Mouse (Mus musculus) MEL (cell line): Measurements from ENCODE around the gene Sptbn4. TPM values are rescaled to one million over a fixed set of nuclear protein-coding genes. Genes with fewer than 3 reads are reported as not detected.

Experiments
- DNase-seq: peaks from one replicate; pipeline ENCODE4 v3.0.0; 2011; ENCODE audit warnings: low read depth, low spot score
- H3K27ac ChIP-seq: 2 replicates; pipeline ENCODE4 v1.5.1; 2012; ENCODE audit warnings: low read depth, mild to moderate bottlenecking, control low read depth, low read length, moderate library complexity; ENCODE audit not compliant: control insufficient read depth
- H3K27me3 ChIP-seq, 2 experiments: fragments of 150-350 bp in 1 of 2; sonication (generic) in 1 of 2; 2 replicates each; pipeline ENCODE4 v1.6.1; 2012; ENCODE audit warnings: low read length in 2 of 2, mild to moderate bottlenecking in 2 of 2, improper control_type of control experiment in 1 of 2, moderate library complexity in 1 of 2; ENCODE audit not compliant: insufficient read depth in 2 of 2, control insufficient read depth in 1 of 2
- H3K36me3 ChIP-seq, 2 experiments: 2 replicates each; pipeline ENCODE4 v1.6.1; 2012 to 2014; ENCODE audit warnings: low read length in 2 of 2, improper control_type of control experiment in 1 of 2, inconsistent platforms in 1 of 2, mild to moderate bottlenecking in 1 of 2; ENCODE audit not compliant: insufficient read depth in 2 of 2, control insufficient read depth in 1 of 2
- H3K4me1 ChIP-seq, 2 experiments: fragments of 150-350 bp in 1 of 2; sonication (generic) in 1 of 2; 2 replicates each; pipeline ENCODE4 v1.6.1; 2012; ENCODE audit warnings: low read length in 2 of 2, improper control_type of control experiment in 1 of 2, mild to moderate bottlenecking in 1 of 2; ENCODE audit not compliant: insufficient read depth in 2 of 2, control insufficient read depth in 1 of 2
- H3K4me3 ChIP-seq, 2 experiments: fragments of 150-350 bp in 1 of 2; sonication (generic) in 1 of 2; 2 replicates each; pipeline ENCODE4 v1.5.1; 2012; ENCODE audit warnings: low read depth in 2 of 2, low read length in 2 of 2, mild to moderate bottlenecking in 2 of 2, moderate library complexity in 2 of 2, control low read depth in 1 of 2, improper control_type of control experiment in 1 of 2; ENCODE audit not compliant: control insufficient read depth in 1 of 2, insufficient read depth in 1 of 2
- H3K79me2 ChIP-seq: 2 replicates; pipeline ENCODE4 v1.6.1; 2012; ENCODE audit warnings: mild to moderate bottlenecking, low read length, moderate library complexity; ENCODE audit not compliant: control insufficient read depth, poor library complexity, insufficient read depth
- H3K9ac ChIP-seq: 2 replicates; pipeline ENCODE4 v1.6.1; 2012; ENCODE audit warnings: low read depth, mild to moderate bottlenecking, control low read depth, low read length, moderate library complexity; ENCODE audit not compliant: control insufficient read depth, poor library complexity, severe bottlenecking
- H3K9me3 ChIP-seq: fragments of 150-350 bp; sonication (generic); replicated peaks from 2 replicates; pipeline ENCODE4 v1.6.1; 2012; ENCODE audit warnings: mild to moderate bottlenecking, low read length, improper control_type of control experiment, moderate library complexity; ENCODE audit not compliant: insufficient read depth
- BHLHE40 ChIP-seq: IDR thresholded peaks from 2 replicates; pipeline ENCODE4 v1.6.1; 2012; ENCODE audit warnings: low read depth, mild to moderate bottlenecking, inconsistent platforms, low read length, improper control_type of control experiment, borderline replicate concordance
- CHD1 ChIP-seq: IDR thresholded peaks from 2 replicates; pipeline ENCODE4 v1.6.1; 2012; ENCODE audit warnings: low read depth, mild to moderate bottlenecking, inconsistent platforms, low read length, improper control_type of control experiment
- CTCF ChIP-seq, 3 experiments: IDR thresholded peaks in 2 of 3; conservative IDR thresholded peaks in 1 of 3; 2 replicates each; pipeline ENCODE4 v1.5.1; 2011 to 2012; ENCODE audit warnings: low read length in 3 of 3, low read depth in 2 of 3, mild to moderate bottlenecking in 2 of 3, improper control_type of control experiment in 1 of 3, inconsistent platforms in 1 of 3, mixed read lengths in 1 of 3, moderate library complexity in 1 of 3; ENCODE audit not compliant: control insufficient read depth in 1 of 3, insufficient read depth in 1 of 3, poor library complexity in 1 of 3, severe bottlenecking in 1 of 3
- E2F4 ChIP-seq: IDR thresholded peaks from 2 replicates; pipeline ENCODE4 v1.6.1; 2011; ENCODE audit warnings: low read depth, low read length, improper control_type of control experiment, borderline replicate concordance
- ETS1 ChIP-seq: IDR thresholded peaks from 2 replicates; pipeline ENCODE4 v1.6.1; 2012; ENCODE audit warnings: low read depth, mild to moderate bottlenecking, inconsistent platforms, low read length, improper control_type of control experiment, moderate library complexity
- HCFC1 ChIP-seq: IDR thresholded peaks from 2 replicates; pipeline ENCODE4 v1.6.1; 2012; ENCODE audit warnings: low read depth, mild to moderate bottlenecking, inconsistent platforms, low read length, improper control_type of control experiment, moderate library complexity
- JUND ChIP-seq: IDR thresholded peaks from 2 replicates; pipeline ENCODE4 v1.6.1; 2011; ENCODE audit warnings: low read depth, mild to moderate bottlenecking, improper control_type of control experiment, low read length
- KAT2A ChIP-seq: conservative IDR thresholded peaks from 2 replicates; pipeline ENCODE4 v1.6.1; 2012; ENCODE audit warnings: low read depth, low read length, improper control_type of control experiment, inconsistent platforms
- MAZ ChIP-seq: IDR thresholded peaks from 2 replicates; pipeline ENCODE4 v1.6.1; 2012; ENCODE audit warnings: low read depth, mild to moderate bottlenecking, inconsistent platforms, low read length, improper control_type of control experiment
- MEF2A ChIP-seq: IDR thresholded peaks from 2 replicates; pipeline ENCODE4 v1.6.1; 2014; ENCODE audit warnings: low read depth, mild to moderate bottlenecking, inconsistent platforms, low read length, improper control_type of control experiment; ENCODE audit not compliant: poor library complexity, insufficient replicate concordance, severe bottlenecking; ENCODE audit errors: extremely low read depth
- MXI1 ChIP-seq: IDR thresholded peaks from 2 replicates; pipeline ENCODE4 v1.6.1; 2011; ENCODE audit warnings: mild to moderate bottlenecking, low read depth, low read length, improper control_type of control experiment
- MYC ChIP-seq: IDR thresholded peaks from 2 replicates; pipeline ENCODE4 v1.6.1; 2011; ENCODE audit warnings: low read depth, mild to moderate bottlenecking, low read length, improper control_type of control experiment, moderate library complexity
- RAD21 ChIP-seq: IDR thresholded peaks from 2 replicates; pipeline ENCODE4 v1.6.1; 2011; ENCODE audit warnings: mild to moderate bottlenecking, low read depth, low read length, improper control_type of control experiment
- SMC3 ChIP-seq: IDR thresholded peaks from 2 replicates; pipeline ENCODE4 v1.6.1; 2011; ENCODE audit warnings: low read depth, low read length, improper control_type of control experiment
- TBP ChIP-seq: IDR thresholded peaks from 2 replicates; pipeline ENCODE4 v1.8.0; 2011; ENCODE audit warnings: low read depth, low read length, improper control_type of control experiment
- UBTF ChIP-seq: IDR thresholded peaks from 2 replicates; pipeline ENCODE4 v1.6.1; 2012; ENCODE audit warnings: low read depth, mild to moderate bottlenecking, inconsistent platforms, low read length, improper control_type of control experiment, moderate library complexity, borderline replicate concordance; ENCODE audit not compliant: insufficient read depth
- ZC3H11A ChIP-seq: IDR thresholded peaks from 2 replicates; pipeline ENCODE4 v1.6.1; 2012; ENCODE audit warnings: low read depth, mild to moderate bottlenecking, inconsistent platforms, low read length, improper control_type of control experiment
- ZNF384 ChIP-seq: IDR thresholded peaks from 2 replicates; pipeline ENCODE4 v1.6.1; 2012; ENCODE audit warnings: low read depth, mild to moderate bottlenecking, inconsistent platforms, low read length, improper control_type of control experiment
- polyA plus RNA-seq, 2 experiments: library from polyadenylated mRNA; stranded (reverse) in 1 of 2; unstranded in 1 of 2; fragments of >175 nt in 1 of 2; fragments of >200 nt in 1 of 2; gene quantifications; 2 replicates each; pipeline versions ENCODE4 v1.2.1 to v1.2.4; 2012; ENCODE audit warnings: low replicate concordance in 2 of 2, low read depth in 1 of 2; ENCODE audit not compliant: insufficient read length in 2 of 2, insufficient read depth in 1 of 2, missing spikeins in 1 of 2
- total RNA-seq: library from RNA; depleted of rRNA; stranded (reverse); fragments of 300-350 nt; gene quantifications from 2 replicates; pipeline ENCODE4 v1.2.3, GENCODE M21; 2012

The Sptbn4 gene
- total and polyA plus RNA-seq, 3 experiments, result 0.19 to 0.68 TPM; not detected in 1

- TF ChIP-seq SMC3, result peak; percentile 57
- no peak for TF ChIP-seq ZC3H11A
- no peak for TF ChIP-seq UBTF
- TF ChIP-seq MAZ, result peak; percentile 85
- peak; percentile 98 for TF ChIP-seq BHLHE40
- TF ChIP-seq HCFC1, result peak; percentile 53; the same call in 1 of the 2 replicates
- TF ChIP-seq RAD21, result peak; percentile 46
- TF ChIP-seq MXI1, result peak; percentile 99
- TF ChIP-seq MEF2A, result peak; percentile 61; the same call in 1 of the 2 replicates
- 0 out of 2 replicates have a peak, but pooled peaks have one; percentile 29 for TF ChIP-seq E2F4
- TF ChIP-seq ETS1, result peak; percentile 73
- no peak for TF ChIP-seq KAT2A
- peak; percentile 99 for TF ChIP-seq MYC
- TF ChIP-seq JUND, result no peak
Observed at GRCm38 (mm10) chr7:27332353-27333199, 114.9 kb downstream of the Sptbn4 start (continued).

GRCm38 (mm10) chr7:27331854-27332253 lies 115.6 kb downstream of the Sptbn4 start:
- DNase-seq, result peak; percentile 74
- Histone ChIP-seq H3K9ac (peak overlapping the region; percentile 61), H3K79me2 (peaks cover 7% of the 10 kb centered on the region; the same call in 1 of the 2 replicates), H3K27me3 (no peaks in the 10 kb centered on the region; a peak in 1 of 4 replicates), H3K4me1 (peaks cover 0 to 16% of the 10 kb centered on the region in 2 experiments; a peak in 2 of 4 replicates), H3K36me3 (peaks cover 0 to 2% of the 10 kb centered on the region in 2 experiments; a peak in 2 of 4 replicates), H3K9me3 (no peaks in the 10 kb centered on the region)
- TF ChIP-seq ETS1, result no peak
- TF ChIP-seq CHD1, result no peak
- 0 out of 2 replicates have a peak, but pooled peaks have one; percentile 4 for TF ChIP-seq TBP
- peak; percentile 80 for TF ChIP-seq ZNF384
- no peak for TF ChIP-seq RAD21
- TF ChIP-seq CTCF (IDR thresholded peaks at IDR 0.05 in 2 of 3, conservative IDR thresholded peaks at IDR 0.05 in 1 of 3; ENCODE audit: control insufficient read depth in 1 of 3, insufficient read depth in 1 of 3, low read depth in 2 of 3, low read length in 3 of 3, poor library complexity in 1 of 3, severe bottlenecking in 1 of 3), result peak in 1 of 3 experiments; percentile 14; a peak in 1 of 6 replicates
- TF ChIP-seq, all 39 proteins: peak for 3
- H3K27ac ChIP-seq, result peak overlapping the region; percentile 75
- peak overlapping the region; percentile 48 to 53 for H3K4me3 ChIP-seq
